In genomic region chr17:12740317-12740716, GRCm38 (mm10) we compare ENCODE assay signal across 9 mouse cellular contexts. TPM values are rescaled to one million over a fixed set of nuclear protein-coding genes. Genes with fewer than 3 reads are reported as not detected.
DNase-seq lines count a peak whose midpoint lies in the region; ATAC-seq and TF ChIP-seq lines count a peak whose summit lies in the region.
"Had no signal": no experiment of that assay in that cellular context is flagged by ENCODE, and none has a peak within 500 bp of the region (broad histone marks: within the 10 kb centered on the region; RNA-seq: fewer than 3 reads in every experiment).

No protein-coding gene starts in this region.

- H3K36me3 ChIP-seq in liver, postnatal 0 days (replicated peaks; ENCODE audit: insufficient read depth, low read length): peaks cover 7% of the 10 kb centered on the region

- DNase-seq in heart, adult 11 months: peak; percentile 94
- no peak for DNase-seq in heart, postnatal 25 days (ENCODE audit: low spot score)
- peak; percentile 25 for DNase-seq in ZHBTc4 (ENCODE audit: low read depth, low spot score)
- peak; percentile 49 for DNase-seq in heart, postnatal 4 days
- DNase-seq in liver, postnatal 0 days: peak; percentile 40
- DNase-seq in right cerebral cortex, postnatal 36 days (ENCODE audit: low spot score in 2 of 2): no peak
- DNase-seq in spleen, adult 18-20 months: no peak
- DNase-seq in left cerebral cortex, postnatal 36 days (ENCODE audit: low spot score in 2 of 2): no peak

- ATAC-seq in liver, postnatal 0 days: peak; percentile 67

- H3K27me3 ChIP-seq in liver, postnatal 0 days (ENCODE audit: insufficient read depth, low read length): no peaks in the 10 kb centered on the region
- H3K27me3 ChIP-seq: midbrain, embryonic 15.5 days had no signal

- H3K4me1 ChIP-seq in liver, postnatal 0 days (ENCODE audit: insufficient read depth): peaks cover 33% of the 10 kb centered on the region

- peaks cover 3% of the 10 kb centered on the region; the same call in 1 of the 2 replicates for H3K9me3 ChIP-seq in liver, postnatal 0 days (ENCODE audit: low read length)

- H3K4me3 ChIP-seq in liver, postnatal 0 days (ENCODE audit: low read depth, low read length): no peak overlapping the region
- H3K4me3 ChIP-seq: midbrain, embryonic 15.5 days had no signal

- intact Hi-C loops in heart, postnatal 25 days (cut with DNase I): loop anchor here (2.0 to 5.0 kb wide), 3 partner anchors 14 to 52 kb away; no protein-coding TSS in a partner anchor
- intact Hi-C loops in left cerebral cortex, postnatal 36 days (cut with DNase I): no loop called here

- no peak overlapping the region for H3K4me2 ChIP-seq in liver, postnatal 0 days (ENCODE audit: low read depth, low read length)

- TF ChIP-seq CTCF in liver, postnatal 0 days (IDR thresholded peaks at IDR 0.05; ENCODE audit: low read depth): no peak

- H3K9ac ChIP-seq in liver, postnatal 0 days (replicated peaks): no peak overlapping the region
- H3K9ac ChIP-seq: midbrain, embryonic 15.5 days had no signal

- WGBS in liver, postnatal 0 days (ENCODE audit: insufficient replicate concordance): 25% methylated on average over 2 of the region's 2 CpGs

- peak; percentile 50; the same call in 1 of the 2 replicates for TF ChIP-seq EP300 in liver, postnatal 0 days (IDR thresholded peaks at IDR 0.05; ENCODE audit: low read depth)

- peak overlapping the region; percentile 37 for H3K27ac ChIP-seq in liver, postnatal 0 days (ENCODE audit: low read depth)
- H3K27ac ChIP-seq: midbrain, embryonic 15.5 days had no signal

RNA-seq across cellular contexts. Expression of gene Igf2r, which starts 29.1 kb away (rescaled TPM):
- 100 to 1,000 TPM in 1 of 2 experiments, 10 to 100 TPM in 1; 99.0 to 108 TPM for total RNA-seq in heart, postnatal 25 days (2021)
- 100 to 1,000 TPM; 318 TPM for total RNA-seq in heart, postnatal 4 days (2021)
- 4.5 and 6.5 TPM in 2 replicates for polyA plus RNA-seq in liver, postnatal 0 days (2015; fragmentation: Nextera tagmentation; extraction: Ambion mirVana)
- 10 to 100 TPM; 27.0 to 27.7 TPM for total RNA-seq in left cerebral cortex, postnatal 36 days (2021)

Comparison
In these comparisons a context has a peak if more than half of its experiments do, and no peak if none do; other contexts are left out.
1. DNase-seq: peak in heart, adult 11 months (single experiment), ZHBTc4 (single experiment), heart, postnatal 4 days (single experiment) and liver, postnatal 0 days (single experiment); none in heart, postnatal 25 days (single experiment), right cerebral cortex, postnatal 36 days (0 of 2), spleen, adult 18-20 months (0 of 2) and left cerebral cortex, postnatal 36 days (0 of 2).